Mouse (Mus musculus): ENCODE measurements at regions not wholly inside any gene's neighbourhood (a gene's known extent, or its start where the extent isn't known, plus 50 kb on each side); places are given as distances from the start of the nearest gene placed in this dataset.

- TF ChIP-seq POLR2A (IDR thresholded peaks at IDR 0.05; ENCODE audit: borderline replicate concordance, extremely low read depth, insufficient read depth, insufficient read length, poor library complexity, severe bottlenecking) (no peak), CTCF (IDR thresholded peaks at IDR 0.05; ENCODE audit: borderline replicate concordance, extremely low read depth, insufficient read depth, insufficient read length) (no peak)
- no peak for DNase-seq (ENCODE audit: low read depth)
These were observed 70.5 kb downstream of the Apip start for GRCm38 (mm10) chr2:103143985-103144384.

GRCm38 (mm10) chr2:103144420-103144819 lies 70.9 kb downstream of the Apip start:
- no peak for DNase-seq (ENCODE audit: low read depth)
- TF ChIP-seq CTCF (IDR thresholded peaks at IDR 0.05; ENCODE audit: borderline replicate concordance, extremely low read depth, insufficient read depth, insufficient read length) (no peak), POLR2A (IDR thresholded peaks at IDR 0.05; ENCODE audit: borderline replicate concordance, extremely low read depth, insufficient read depth, insufficient read length, poor library complexity, severe bottlenecking) (no peak)

GRCm38 (mm10) chr2:103145058-103145457 lies 71.6 kb downstream of the Apip start:
- TF ChIP-seq CTCF (IDR thresholded peaks at IDR 0.05; ENCODE audit: borderline replicate concordance, extremely low read depth, insufficient read depth, insufficient read length) (no peak), POLR2A (IDR thresholded peaks at IDR 0.05; ENCODE audit: borderline replicate concordance, extremely low read depth, insufficient read depth, insufficient read length, poor library complexity, severe bottlenecking) (no peak)
- DNase-seq (ENCODE audit: low read depth): no peak

- no peak for DNase-seq (ENCODE audit: low read depth)
- TF ChIP-seq CTCF (IDR thresholded peaks at IDR 0.05; ENCODE audit: borderline replicate concordance, extremely low read depth, insufficient read depth, insufficient read length) (no peak), POLR2A (IDR thresholded peaks at IDR 0.05; ENCODE audit: borderline replicate concordance, extremely low read depth, insufficient read depth, insufficient read length, poor library complexity, severe bottlenecking) (no peak)
These were observed 72.7 kb downstream of the Apip start for GRCm38 (mm10) chr2:103146132-103146531.

GRCm38 (mm10) chr2:103153261-103153660 lies 79.8 kb downstream of the Apip start:
- TF ChIP-seq POLR2A (IDR thresholded peaks at IDR 0.05; ENCODE audit: borderline replicate concordance, extremely low read depth, insufficient read depth, insufficient read length, poor library complexity, severe bottlenecking) (no peak), CTCF (IDR thresholded peaks at IDR 0.05; ENCODE audit: borderline replicate concordance, extremely low read depth, insufficient read depth, insufficient read length) (no peak)
- DNase-seq (ENCODE audit: low read depth): no peak

GRCm38 (mm10) chr2:103167741-103168140 lies 94.3 kb downstream of the Apip start:
- peak; percentile 18 for DNase-seq (ENCODE audit: low read depth)
- no peak for TF ChIP-seq CTCF (IDR thresholded peaks at IDR 0.05; ENCODE audit: borderline replicate concordance, extremely low read depth, insufficient read depth, insufficient read length)
- no peak for TF ChIP-seq POLR2A (IDR thresholded peaks at IDR 0.05; ENCODE audit: borderline replicate concordance, extremely low read depth, insufficient read depth, insufficient read length, poor library complexity, severe bottlenecking)

- DNase-seq (ENCODE audit: low read depth): peak; percentile 52
- TF ChIP-seq CTCF (IDR thresholded peaks at IDR 0.05; ENCODE audit: borderline replicate concordance, extremely low read depth, insufficient read depth, insufficient read length): no peak
- TF ChIP-seq POLR2A (IDR thresholded peaks at IDR 0.05; ENCODE audit: borderline replicate concordance, extremely low read depth, insufficient read depth, insufficient read length, poor library complexity, severe bottlenecking): no peak
These were observed 94.8 kb downstream of the Apip start for GRCm38 (mm10) chr2:103168266-103168665.

GRCm38 (mm10) chr2:103177361-103177760 lies 103.9 kb downstream of the Apip start:
- DNase-seq (ENCODE audit: low read depth): peak; percentile 12
- TF ChIP-seq CTCF (IDR thresholded peaks at IDR 0.05; ENCODE audit: borderline replicate concordance, extremely low read depth, insufficient read depth, insufficient read length) (no peak), POLR2A (IDR thresholded peaks at IDR 0.05; ENCODE audit: borderline replicate concordance, extremely low read depth, insufficient read depth, insufficient read length, poor library complexity, severe bottlenecking) (no peak)

- TF ChIP-seq POLR2A (IDR thresholded peaks at IDR 0.05; ENCODE audit: borderline replicate concordance, extremely low read depth, insufficient read depth, insufficient read length, poor library complexity, severe bottlenecking) (no peak), CTCF (IDR thresholded peaks at IDR 0.05; ENCODE audit: borderline replicate concordance, extremely low read depth, insufficient read depth, insufficient read length) (no peak)
These were observed 106.9 kb downstream of the Apip start for GRCm38 (mm10) chr2:103180298-103180927.

GRCm38 (mm10) chr2:103186751-103187260 lies 113.3 kb downstream of the Apip start:
- no peak for TF ChIP-seq CTCF (IDR thresholded peaks at IDR 0.05; ENCODE audit: borderline replicate concordance, extremely low read depth, insufficient read depth, insufficient read length)
- no peak for TF ChIP-seq POLR2A (IDR thresholded peaks at IDR 0.05; ENCODE audit: borderline replicate concordance, extremely low read depth, insufficient read depth, insufficient read length, poor library complexity, severe bottlenecking)
- DNase-seq (ENCODE audit: low read depth): no peak

More at GRCm38 (mm10) chr2:103180298-103180927, 106.9 kb downstream of the Apip start:
- peak; percentile 85 for DNase-seq (ENCODE audit: low read depth)

- TF ChIP-seq CTCF (IDR thresholded peaks at IDR 0.05; ENCODE audit: borderline replicate concordance, extremely low read depth, insufficient read depth, insufficient read length) (no peak), POLR2A (IDR thresholded peaks at IDR 0.05; ENCODE audit: borderline replicate concordance, extremely low read depth, insufficient read depth, insufficient read length, poor library complexity, severe bottlenecking) (no peak)
- DNase-seq (ENCODE audit: low read depth): no peak
These were observed 110.5 kb downstream of the Ehf start for GRCm38 (mm10) chr2:103192591-103192990.

GRCm38 (mm10) chr2:103200313-103200712 lies 102.8 kb downstream of the Ehf start:
- peak; percentile 14 for DNase-seq (ENCODE audit: low read depth)
- TF ChIP-seq CTCF (IDR thresholded peaks at IDR 0.05; ENCODE audit: borderline replicate concordance, extremely low read depth, insufficient read depth, insufficient read length): no peak
- no peak for TF ChIP-seq POLR2A (IDR thresholded peaks at IDR 0.05; ENCODE audit: borderline replicate concordance, extremely low read depth, insufficient read depth, insufficient read length, poor library complexity, severe bottlenecking)
